Mouse (Mus musculus): ENCODE measurements around the gene Tek. TPM values are rescaled to one million over a fixed set of nuclear protein-coding genes. Genes with fewer than 3 reads are reported as not detected.

The Tek gene
- polyA plus RNA-seq, 1 experiment from 2014 or later: 8.7 TPM

DNA sequence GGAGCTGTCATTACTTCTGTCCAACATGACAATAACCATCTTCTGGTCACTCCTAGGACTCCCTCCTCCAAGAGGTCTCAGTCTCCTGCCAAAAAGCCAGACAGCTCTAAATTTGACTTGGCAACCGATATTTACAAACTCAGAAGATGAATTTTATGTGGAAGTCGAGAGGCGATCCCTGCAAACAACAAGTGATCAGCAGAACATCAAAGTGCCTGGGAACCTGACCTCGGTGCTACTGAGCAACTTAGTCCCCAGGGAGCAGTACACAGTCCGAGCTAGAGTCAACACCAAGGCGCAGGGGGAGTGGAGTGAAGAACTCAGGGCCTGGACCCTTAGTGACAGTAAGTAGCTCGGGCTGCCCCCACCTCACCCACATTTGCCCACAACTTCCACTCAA is 98.0 kb downstream of the Tek start:
- Histone ChIP-seq H3K27ac (ENCODE audit: low read depth, low read length) (no peak overlapping the region), H3K9ac (ENCODE audit: low read length) (no peak overlapping the region), H3K9me3 (ENCODE audit: control insufficient read depth, low read length) (no peaks in the 10 kb centered on the region), H3K4me1 (ENCODE audit: control insufficient read depth, insufficient read depth, low read length) (no peaks in the 10 kb centered on the region), H3K4me3 (ENCODE audit: low read depth, low read length) (no peak overlapping the region), H3K27me3 (ENCODE audit: control insufficient read depth, insufficient read depth, low read length) (no peaks in the 10 kb centered on the region), H3K4me2 (ENCODE audit: low read depth) (no peak overlapping the region), H3K36me3 (ENCODE audit: control insufficient read depth, insufficient read depth, low read length) (no peaks in the 10 kb centered on the region)
- WGBS: 67% methylated on average over 7 of the region's 7 CpGs
- DNase-seq (ENCODE audit: low spot score): no peak
- ATAC-seq (ENCODE audit: insufficient read depth, low FRiP score, low TSS enrichment): no peak

DNA sequence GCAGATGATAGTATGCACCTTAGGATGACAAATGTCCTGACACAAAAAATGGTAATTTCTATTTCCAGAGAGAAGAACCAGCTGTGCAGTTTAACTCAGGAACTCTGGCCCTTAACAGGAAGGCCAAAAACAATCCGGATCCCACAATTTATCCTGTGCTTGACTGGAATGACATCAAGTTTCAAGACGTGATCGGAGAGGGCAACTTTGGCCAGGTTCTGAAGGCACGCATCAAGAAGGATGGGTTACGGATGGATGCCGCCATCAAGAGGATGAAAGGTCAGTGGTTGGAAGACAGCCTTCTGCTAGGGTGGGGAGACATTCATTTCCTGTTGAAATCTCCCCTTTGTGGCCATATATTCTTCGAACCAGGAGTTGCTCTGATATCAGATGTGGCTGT is 114.2 kb downstream of the Tek start:
- DNase-seq (ENCODE audit: low spot score): no peak
- H3K27ac ChIP-seq (ENCODE audit: low read depth, low read length): no peak overlapping the region
- no peaks in the 10 kb centered on the region for H3K27me3 ChIP-seq (ENCODE audit: control insufficient read depth, insufficient read depth, low read length)
- no peak overlapping the region for H3K9ac ChIP-seq (ENCODE audit: low read length)
- no peaks in the 10 kb centered on the region for H3K36me3 ChIP-seq (ENCODE audit: control insufficient read depth, insufficient read depth, low read length)
- no peaks in the 10 kb centered on the region for H3K9me3 ChIP-seq (ENCODE audit: control insufficient read depth, low read length)
- H3K4me1 ChIP-seq (ENCODE audit: control insufficient read depth, insufficient read depth, low read length): no peaks in the 10 kb centered on the region
- no peak overlapping the region for H3K4me3 ChIP-seq (ENCODE audit: low read depth, low read length)
- ATAC-seq (ENCODE audit: insufficient read depth, low FRiP score, low TSS enrichment): no peak
- 88% methylated on average over 7 of the region's 7 CpGs for WGBS
- H3K4me2 ChIP-seq (ENCODE audit: low read depth): no peak overlapping the region

DNA sequence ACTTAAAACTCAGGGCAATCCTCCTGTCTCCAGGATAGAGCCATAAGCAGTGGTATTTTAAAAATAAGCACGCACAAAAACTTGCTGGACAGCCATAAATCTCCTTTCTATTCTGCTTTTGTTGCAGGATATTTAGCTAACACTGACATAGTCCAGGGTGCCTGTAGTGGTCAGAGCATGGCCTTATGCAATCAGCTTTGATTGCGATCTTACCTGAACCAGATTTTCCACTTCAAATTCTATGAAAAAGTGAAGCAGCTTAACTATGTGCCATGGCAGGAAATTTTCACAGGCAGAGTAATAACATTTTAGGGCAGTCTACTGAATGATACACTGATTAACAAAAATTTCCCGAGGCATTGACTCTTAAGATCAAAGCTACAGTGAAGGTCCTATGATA is 115.2 kb downstream of the Tek start:
- ATAC-seq (ENCODE audit: insufficient read depth, low FRiP score, low TSS enrichment) (no peak), DNase-seq (ENCODE audit: low spot score) (no peak)
- H3K4me3 ChIP-seq (ENCODE audit: low read depth, low read length): no peak overlapping the region
- H3K27me3 ChIP-seq (ENCODE audit: control insufficient read depth, insufficient read depth, low read length): no peaks in the 10 kb centered on the region
- no peak overlapping the region for H3K27ac ChIP-seq (ENCODE audit: low read depth, low read length)
- H3K36me3 ChIP-seq (ENCODE audit: control insufficient read depth, insufficient read depth, low read length): no peaks in the 10 kb centered on the region
- no peak overlapping the region for H3K9ac ChIP-seq (ENCODE audit: low read length)
- H3K4me1 ChIP-seq (ENCODE audit: control insufficient read depth, insufficient read depth, low read length): no peaks in the 10 kb centered on the region
- WGBS: 84% methylated on average over 3 of the region's 3 CpGs
- no peaks in the 10 kb centered on the region for H3K9me3 ChIP-seq (ENCODE audit: control insufficient read depth, low read length)
- no peak overlapping the region for H3K4me2 ChIP-seq (ENCODE audit: low read depth)

DNA sequence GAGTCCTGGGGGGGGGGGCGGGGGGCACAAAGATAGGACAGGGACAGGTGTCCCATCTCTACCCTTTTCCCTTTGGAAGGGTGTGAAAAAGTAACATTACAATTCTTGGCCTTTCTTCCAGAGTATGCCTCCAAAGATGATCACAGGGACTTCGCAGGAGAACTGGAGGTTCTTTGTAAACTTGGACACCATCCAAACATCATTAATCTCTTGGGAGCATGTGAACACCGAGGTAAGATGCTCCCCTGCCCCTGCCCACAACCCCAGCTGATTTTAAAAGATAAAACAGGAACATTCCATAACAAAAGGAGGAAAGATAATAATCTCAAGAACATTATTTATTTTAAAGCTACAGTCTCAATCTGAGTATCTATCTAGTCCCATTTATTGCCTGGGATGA is 116.1 kb downstream of the Tek start:
- H3K4me3 ChIP-seq (ENCODE audit: low read depth, low read length): no peak overlapping the region
- no peak overlapping the region for H3K4me2 ChIP-seq (ENCODE audit: low read depth)
- DNase-seq (ENCODE audit: low spot score) (no peak), ATAC-seq (ENCODE audit: insufficient read depth, low FRiP score, low TSS enrichment) (no peak)
- no peaks in the 10 kb centered on the region for H3K4me1 ChIP-seq (ENCODE audit: control insufficient read depth, insufficient read depth, low read length)
- H3K9me3 ChIP-seq (ENCODE audit: control insufficient read depth, low read length): no peaks in the 10 kb centered on the region
- no peak overlapping the region for H3K27ac ChIP-seq (ENCODE audit: low read depth, low read length)
- no peaks in the 10 kb centered on the region for H3K27me3 ChIP-seq (ENCODE audit: control insufficient read depth, insufficient read depth, low read length)
- no peak overlapping the region for H3K9ac ChIP-seq (ENCODE audit: low read length)
- H3K36me3 ChIP-seq (ENCODE audit: control insufficient read depth, insufficient read depth, low read length): no peaks in the 10 kb centered on the region
- 76% methylated on average over 3 of the region's 3 CpGs for WGBS

DNA sequence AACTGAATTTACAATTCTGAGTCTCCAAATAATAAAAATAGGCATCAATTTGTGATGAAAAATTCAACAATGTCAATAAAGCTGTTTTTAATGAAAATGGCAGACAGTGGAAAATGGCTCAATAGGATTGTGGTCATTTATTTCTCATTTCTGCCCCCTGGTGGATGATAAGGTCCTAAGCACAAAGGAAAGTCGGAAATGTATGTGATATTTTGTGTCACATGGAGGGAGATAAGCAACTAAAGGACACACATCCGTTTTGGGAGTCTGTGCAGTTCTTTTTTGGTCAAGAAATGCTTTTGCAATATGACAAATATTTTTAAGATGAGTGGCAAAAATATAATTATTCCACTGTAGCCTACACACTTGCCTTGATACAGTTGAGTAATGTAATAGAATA is 161.7 kb downstream of the Tek start:
- no peak for DNase-seq (ENCODE audit: low spot score)
- no peak overlapping the region for H3K9ac ChIP-seq (ENCODE audit: low read length)
- no peak overlapping the region for H3K4me3 ChIP-seq (ENCODE audit: low read depth, low read length)
- WGBS: 37% methylated on average over 2 of the region's 2 CpGs
- no peaks in the 10 kb centered on the region for H3K9me3 ChIP-seq (ENCODE audit: control insufficient read depth, low read length)
- H3K4me2 ChIP-seq (ENCODE audit: low read depth): no peak overlapping the region
- H3K27ac ChIP-seq (ENCODE audit: low read depth, low read length): no peak overlapping the region
- no peaks in the 10 kb centered on the region for H3K4me1 ChIP-seq (ENCODE audit: control insufficient read depth, insufficient read depth, low read length)
- H3K36me3 ChIP-seq (ENCODE audit: control insufficient read depth, insufficient read depth, low read length): no peaks in the 10 kb centered on the region
- no peaks in the 10 kb centered on the region for H3K27me3 ChIP-seq (ENCODE audit: control insufficient read depth, insufficient read depth, low read length)
- ATAC-seq (ENCODE audit: insufficient read depth, low FRiP score, low TSS enrichment): no peak

DNA sequence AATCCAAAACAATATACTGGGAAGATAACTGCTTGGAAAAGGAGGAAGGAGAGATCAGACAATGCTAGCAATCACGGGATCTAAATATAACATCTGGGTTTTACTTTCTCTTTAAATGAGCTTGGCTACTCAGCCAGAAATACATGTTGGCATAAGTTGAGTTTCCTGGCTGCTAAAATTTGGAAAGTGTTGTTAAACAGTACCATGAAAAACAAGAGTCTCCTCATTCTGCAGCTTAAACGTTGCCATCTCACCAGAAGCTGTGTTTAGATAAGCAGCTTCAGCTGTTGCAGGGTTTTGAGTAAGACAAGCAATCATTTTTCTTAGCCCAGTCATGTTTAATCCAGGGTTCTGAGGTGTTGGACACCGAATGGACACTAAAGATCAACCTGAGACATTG is 162.7 kb downstream of the Tek start:
- WGBS: 80% methylated on average over 3 of the region's 3 CpGs

More for the DNA sequence above, 162.7 kb downstream of the Tek start:
- DNase-seq (ENCODE audit: low spot score) (no peak), ATAC-seq (ENCODE audit: insufficient read depth, low FRiP score, low TSS enrichment) (no peak)
- Histone ChIP-seq H3K4me1 (ENCODE audit: control insufficient read depth, insufficient read depth, low read length) (no peaks in the 10 kb centered on the region), H3K9me3 (ENCODE audit: control insufficient read depth, low read length) (no peaks in the 10 kb centered on the region), H3K9ac (ENCODE audit: low read length) (no peak overlapping the region), H3K36me3 (ENCODE audit: control insufficient read depth, insufficient read depth, low read length) (no peaks in the 10 kb centered on the region), H3K4me2 (ENCODE audit: low read depth) (no peak overlapping the region), H3K27ac (ENCODE audit: low read depth, low read length) (no peak overlapping the region), H3K4me3 (ENCODE audit: low read depth, low read length) (no peak overlapping the region), H3K27me3 (ENCODE audit: control insufficient read depth, insufficient read depth, low read length) (no peaks in the 10 kb centered on the region)

Other genes with a start within 250 kb of the Tek start
- not detected in 2 replicates for gene Gm10306, start 182.7 kb upstream of the Tek start, polyA plus RNA-seq (2014; fragmentation: Nextera tagmentation; extraction: Ambion mirVana)
- gene Caap1, start 182.5 kb upstream of the Tek start, polyA plus RNA-seq (2014; fragmentation: Nextera tagmentation; extraction: Ambion mirVana): 25.8 and 29.5 TPM in 2 replicates
- 97.4 and 99.0 TPM in 2 replicates for gene Plaa, start 136.0 kb upstream of the Tek start, polyA plus RNA-seq (2014; fragmentation: Nextera tagmentation; extraction: Ambion mirVana)
- gene Ift74, start 124.8 kb upstream of the Tek start, polyA plus RNA-seq (2014; fragmentation: Nextera tagmentation; extraction: Ambion mirVana): 57.2 and 58.2 TPM in 2 replicates
- gene Lrrc19, start 89.1 kb upstream of the Tek start, polyA plus RNA-seq (2014; fragmentation: Nextera tagmentation; extraction: Ambion mirVana): 0.64 and 0.89 TPM in 2 replicates
- gene Eqtn, start 189.6 kb downstream of the Tek start, polyA plus RNA-seq (2014; fragmentation: Nextera tagmentation; extraction: Ambion mirVana): not detected in 2 replicates
- gene Mysm1, start 239.8 kb downstream of the Tek start, polyA plus RNA-seq (2014; fragmentation: Nextera tagmentation; extraction: Ambion mirVana): 24.4 and 24.8 TPM in 2 replicates